ENCODE assay signal across 23 mouse cellular contexts in the genomic region with DNA sequence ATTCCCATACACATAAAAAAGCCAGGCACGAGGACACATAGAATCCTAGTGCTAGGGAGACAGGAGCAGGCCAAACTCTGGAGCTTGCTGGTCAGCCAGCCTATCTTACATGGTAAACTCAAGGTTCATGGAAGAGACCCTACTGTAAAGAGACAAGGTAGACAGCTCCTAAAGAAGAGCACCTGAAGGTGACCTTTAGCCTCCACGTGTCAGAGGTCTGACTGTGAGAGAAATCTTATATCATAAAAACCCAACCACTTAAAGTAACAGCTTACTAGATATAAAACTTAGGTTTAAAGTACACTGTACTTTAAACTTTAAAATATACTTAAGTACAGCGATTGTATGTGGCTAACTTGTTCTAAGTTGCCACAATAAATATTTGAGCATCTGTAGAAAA.
DNase-seq lines count a peak whose midpoint lies in the region; ATAC-seq and TF ChIP-seq lines count a peak whose summit lies in the region.
"Had no signal": no experiment of that assay in that cellular context is flagged by ENCODE, and none has a peak within 500 bp of the region (broad histone marks: within the 10 kb centered on the region; RNA-seq: fewer than 3 reads in every experiment).

No protein-coding gene starts in this region.

- 0 out of 2 replicates have a peak, but pooled peaks cover 8% of the 10 kb centered on the region for H3K4me1 ChIP-seq in intestine, postnatal 0 days (replicated peaks; ENCODE audit: control insufficient read depth, insufficient read depth, low read length)
- peaks cover 9% of the 10 kb centered on the region for H3K4me1 ChIP-seq in intestine, embryonic 16.5 days (ENCODE audit: control insufficient read depth, insufficient read depth, low read length)
- peaks cover 37% of the 10 kb centered on the region for H3K4me1 ChIP-seq in liver, adult 2 months (ENCODE audit: control insufficient read depth, insufficient read depth, low read length)
- H3K4me1 ChIP-seq in midbrain, embryonic 13.5 days (replicated peaks) = peaks cover 18% of the 10 kb centered on the region

- TF ChIP-seq POLR2A in liver, adult 2 months (IDR thresholded peaks at IDR 0.05; ENCODE audit: extremely low read depth, insufficient read depth, low read length) = no peak

- no peak overlapping the region for H3K4me3 ChIP-seq in intestine, postnatal 0 days (ENCODE audit: low read depth, low read length)
- no peak overlapping the region for H3K4me3 ChIP-seq in intestine, embryonic 16.5 days (ENCODE audit: low read length)
- no peak overlapping the region; the same call in 1 of the 2 replicates for H3K4me3 ChIP-seq in liver, adult 2 months (ENCODE audit: insufficient read depth, low read depth, low read length)
- no peak overlapping the region for H3K4me3 ChIP-seq in midbrain, embryonic 13.5 days (replicated peaks)
- H3K4me3 ChIP-seq: embryonic facial prominence, embryonic 13.5 days; embryonic facial prominence, embryonic 15.5 days; erythroblast, embryonic 14.5 days; forebrain, embryonic 10.5 days; forebrain, embryonic 12.5 days had no signal

- H3K9ac ChIP-seq in intestine, postnatal 0 days (ENCODE audit: low read depth, low read length) = no peak overlapping the region
- no peak overlapping the region for H3K9ac ChIP-seq in intestine, embryonic 16.5 days (ENCODE audit: low read depth, low read length)
- peak overlapping the region; percentile 14; the same call in 1 of the 2 replicates for H3K9ac ChIP-seq in liver, adult 2 months (ENCODE audit: low read depth, low read length)
- H3K9ac ChIP-seq in midbrain, embryonic 13.5 days (replicated peaks) = no peak overlapping the region
- H3K9ac ChIP-seq: embryonic facial prominence, embryonic 13.5 days; embryonic facial prominence, embryonic 15.5 days; forebrain, embryonic 12.5 days had no signal

- no peak overlapping the region for H3K4me2 ChIP-seq in intestine, postnatal 0 days (replicated peaks; ENCODE audit: low read depth)
- no peak overlapping the region for H3K4me2 ChIP-seq in intestine, embryonic 16.5 days (ENCODE audit: low read depth, low read length)
- no peak overlapping the region for H3K4me2 ChIP-seq in midbrain, embryonic 13.5 days (replicated peaks)
- H3K4me2 ChIP-seq: embryonic facial prominence, embryonic 13.5 days; embryonic facial prominence, embryonic 15.5 days; forebrain, embryonic 12.5 days had no signal

- ATAC-seq in intestine, postnatal 0 days = peak; percentile 59; the same call in 1 of the 2 replicates
- ATAC-seq in intestine, embryonic 16.5 days = no peak
- no peak for ATAC-seq in midbrain, embryonic 13.5 days
- ATAC-seq: forebrain, embryonic 14.5 days had no signal

- no peaks in the 10 kb centered on the region for H3K27me3 ChIP-seq in intestine, postnatal 0 days (replicated peaks; ENCODE audit: control insufficient read depth, insufficient read depth, low read length)
- H3K27me3 ChIP-seq in intestine, embryonic 16.5 days (replicated peaks; ENCODE audit: control insufficient read depth, insufficient read depth, low read length) = no peaks in the 10 kb centered on the region
- no peaks in the 10 kb centered on the region for H3K27me3 ChIP-seq in liver, adult 2 months (ENCODE audit: control insufficient read depth, insufficient read depth, low read length)
- no peaks in the 10 kb centered on the region for H3K27me3 ChIP-seq in midbrain, embryonic 13.5 days
- H3K27me3 ChIP-seq: embryonic facial prominence, embryonic 13.5 days; embryonic facial prominence, embryonic 15.5 days; forebrain, embryonic 12.5 days had no signal

- peak; percentile 84 for DNase-seq in heart, adult 11 months
- no peak for DNase-seq in heart, adult 9 months (ENCODE audit: low spot score in 2 of 2)
- peak; percentile 61 for DNase-seq in liver, adult 2 months (ENCODE audit: extremely low read depth, low read depth, low spot score)
- no peak for DNase-seq in liver
- DNase-seq: adrenal gland, adult 2 months; adrenal gland, postnatal 10 days; adrenal gland, postnatal 25 days; cerebellum, adult 11 months; cerebellum, adult 18-20 months; cerebellum, adult 8-10 months; cerebellum, adult 9-11 months; cerebellum, postnatal 14 days; cerebellum, postnatal 36 days; embryo, embryonic 11 days had no signal

- no peak for TF ChIP-seq CTCF in intestine, postnatal 0 days (IDR thresholded peaks at IDR 0.05; ENCODE audit: low read depth)
- no peak for TF ChIP-seq CTCF in liver, adult 2 months (IDR thresholded peaks at IDR 0.05; ENCODE audit: low read depth, low read length)

- no peaks in the 10 kb centered on the region for H3K36me3 ChIP-seq in intestine, postnatal 0 days (ENCODE audit: control insufficient read depth, insufficient read depth)
- H3K36me3 ChIP-seq in intestine, embryonic 16.5 days (ENCODE audit: control insufficient read depth, insufficient read depth, low read length) = no peaks in the 10 kb centered on the region
- H3K36me3 ChIP-seq in liver, adult 2 months (ENCODE audit: control insufficient read depth, insufficient read depth, low read length) = peaks cover 2% of the 10 kb centered on the region; the same call in 1 of the 2 replicates
- H3K36me3 ChIP-seq in midbrain, embryonic 13.5 days = no peaks in the 10 kb centered on the region
- H3K36me3 ChIP-seq: embryonic facial prominence, embryonic 13.5 days; forebrain, embryonic 10.5 days; forebrain, embryonic 12.5 days had no signal

- peaks cover 31% of the 10 kb centered on the region for H3K79me2 ChIP-seq in liver, adult 2 months (ENCODE audit: control insufficient read depth, insufficient read depth, low read length)

- H3K27ac ChIP-seq in intestine, postnatal 0 days (ENCODE audit: low read depth, low read length) = peak overlapping the region; percentile 37; the same call in 1 of the 2 replicates
- H3K27ac ChIP-seq in intestine, embryonic 16.5 days (ENCODE audit: low read length) = no peak overlapping the region
- H3K27ac ChIP-seq in liver, adult 2 months (replicated peaks; ENCODE audit: insufficient read depth, low read depth, low read length) = peak overlapping the region; percentile 86
- H3K27ac ChIP-seq in midbrain, embryonic 13.5 days = no peak overlapping the region
- H3K27ac ChIP-seq: embryonic facial prominence, embryonic 13.5 days; embryonic facial prominence, embryonic 15.5 days; forebrain, embryonic 10.5 days; forebrain, embryonic 12.5 days had no signal

- WGBS in intestine, postnatal 0 days = 61% methylated on average over 3 of the region's 3 CpGs
- WGBS in intestine, embryonic 16.5 days = 90% methylated on average over 3 of the region's 3 CpGs
- WGBS in liver, adult 2 months = 46% methylated on average over 3 of the region's 3 CpGs
- 94% methylated on average over 3 of the region's 3 CpGs for WGBS in midbrain, embryonic 13.5 days

- H3K9me3 ChIP-seq in intestine, postnatal 0 days (ENCODE audit: control insufficient read depth) = no peaks in the 10 kb centered on the region
- no peaks in the 10 kb centered on the region for H3K9me3 ChIP-seq in intestine, embryonic 16.5 days (ENCODE audit: control insufficient read depth, low read length)
- H3K9me3 ChIP-seq in midbrain, embryonic 13.5 days = no peaks in the 10 kb centered on the region
- H3K9me3 ChIP-seq: embryonic facial prominence, embryonic 13.5 days; embryonic facial prominence, embryonic 15.5 days; forebrain, embryonic 10.5 days; forebrain, embryonic 12.5 days had no signal

Comparison
In these comparisons a context has a peak if more than half of its experiments do, and no peak if none do; other contexts are left out.
1. DNase-seq: peak in heart, adult 11 months (single experiment) and liver, adult 2 months (single experiment); none in heart, adult 9 months (0 of 2) and liver (single experiment).
2. H3K27ac ChIP-seq: peak in intestine, postnatal 0 days (single experiment) and liver, adult 2 months (single experiment); none in intestine, embryonic 16.5 days (single experiment) and midbrain, embryonic 13.5 days (single experiment).